Mouse (Mus musculus) forebrain, embryonic 12.5 days (tissue): ENCODE data around the gene Lsamp. TPM values are rescaled to one million over a fixed set of nuclear protein-coding genes. Genes with fewer than 3 reads are reported as not detected.

Source experiments
- ATAC-seq: fragments of 200-750 bp; cut with Nextera tagmentation; 2 replicates; pipeline ENCODE4 v1.8.0; 2017; ENCODE audit warnings: moderate TSS enrichment; ENCODE audit not compliant: low FRiP score
- H3K27ac ChIP-seq: fragments of 300-500 bp; sonication (generic); 2 replicates; pipeline ENCODE4 v1.5.1; 2016; ENCODE audit warnings: mild to moderate bottlenecking
- H3K27me3 ChIP-seq: fragments of 300-500 bp; sonication (generic); 2 replicates; pipeline ENCODE4 v1.6.1; 2016; ENCODE audit warnings: mild to moderate bottlenecking
- H3K36me3 ChIP-seq: fragments of 300-500 bp; sonication (generic); replicated peaks from 2 replicates; pipeline ENCODE4 v1.6.1; 2016; ENCODE audit warnings: mild to moderate bottlenecking
- H3K4me1 ChIP-seq: fragments of 300-500 bp; sonication (generic); 2 replicates; pipeline ENCODE4 v1.6.1; 2016
- H3K4me2 ChIP-seq: fragments of 300-500 bp; sonication (generic); 2 replicates; pipeline ENCODE4 v1.6.1; 2016; ENCODE audit warnings: mild to moderate bottlenecking, moderate library complexity
- H3K4me3 ChIP-seq: fragments of 300-500 bp; sonication (generic); replicated peaks from 2 replicates; pipeline ENCODE4 v1.5.1; 2016; ENCODE audit warnings: mild to moderate bottlenecking
- H3K9ac ChIP-seq: fragments of 300-500 bp; sonication (generic); 2 replicates; pipeline ENCODE4 v1.6.1; 2016; ENCODE audit warnings: mild to moderate bottlenecking
- H3K9me3 ChIP-seq: fragments of 300-500 bp; sonication (generic); 2 replicates; pipeline ENCODE4 v1.6.1; 2016
- WGBS: fragments of 180-500 bp; shearing (Covaris S2); methylation state at CpG from one replicate; pipeline ENCODE4 v1.1.7; 2016; 5-methylcytosine and 5-hydroxymethylcytosine counted together
- polyA plus RNA-seq: library from polyadenylated mRNA; unstranded; fragments of >200 nt; fragmentation: Nextera tagmentation; extraction: Ambion mirVana; gene quantifications from 2 replicates; pipeline ENCODE4 v1.2.1, GENCODE M21; 2016

Lsamp gene
- polyA plus RNA-seq, 1 experiment from 2014 or later: 24.6 TPM

DNA sequence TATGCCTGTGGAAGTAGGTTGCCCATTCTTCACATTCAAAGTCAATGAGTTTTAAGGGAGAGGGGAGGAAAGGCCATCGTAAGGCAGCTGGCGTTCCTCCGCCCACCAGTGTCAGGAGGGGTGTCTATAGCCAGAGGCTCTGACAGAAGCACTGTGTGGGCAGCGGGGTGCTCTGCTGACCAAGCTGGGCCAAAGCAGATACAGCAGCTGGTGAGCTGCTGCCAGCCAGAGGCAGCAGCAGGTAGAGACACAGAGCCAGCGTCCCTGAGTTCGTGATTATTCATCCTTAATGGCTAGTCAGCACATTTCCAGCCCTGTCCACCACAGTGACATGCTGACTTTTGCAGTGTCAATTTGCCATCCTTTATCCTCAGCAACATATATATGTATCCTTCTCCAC lies 2163.0 kb downstream of the Lsamp start:
- ATAC-seq: no peak
- WGBS: 60% methylated on average over 6 of the region's 6 CpGs
- no peaks in the 10 kb centered on the region for H3K36me3 ChIP-seq
- no peak overlapping the region for H3K9ac ChIP-seq
- H3K27me3 ChIP-seq: no peaks in the 10 kb centered on the region
- H3K27ac ChIP-seq: no peak overlapping the region
- H3K4me1 ChIP-seq: peaks cover 6% of the 10 kb centered on the region; the same call in 1 of the 2 replicates
- no peak overlapping the region for H3K4me2 ChIP-seq
- no peak overlapping the region for H3K4me3 ChIP-seq
- no peaks in the 10 kb centered on the region for H3K9me3 ChIP-seq

DNA sequence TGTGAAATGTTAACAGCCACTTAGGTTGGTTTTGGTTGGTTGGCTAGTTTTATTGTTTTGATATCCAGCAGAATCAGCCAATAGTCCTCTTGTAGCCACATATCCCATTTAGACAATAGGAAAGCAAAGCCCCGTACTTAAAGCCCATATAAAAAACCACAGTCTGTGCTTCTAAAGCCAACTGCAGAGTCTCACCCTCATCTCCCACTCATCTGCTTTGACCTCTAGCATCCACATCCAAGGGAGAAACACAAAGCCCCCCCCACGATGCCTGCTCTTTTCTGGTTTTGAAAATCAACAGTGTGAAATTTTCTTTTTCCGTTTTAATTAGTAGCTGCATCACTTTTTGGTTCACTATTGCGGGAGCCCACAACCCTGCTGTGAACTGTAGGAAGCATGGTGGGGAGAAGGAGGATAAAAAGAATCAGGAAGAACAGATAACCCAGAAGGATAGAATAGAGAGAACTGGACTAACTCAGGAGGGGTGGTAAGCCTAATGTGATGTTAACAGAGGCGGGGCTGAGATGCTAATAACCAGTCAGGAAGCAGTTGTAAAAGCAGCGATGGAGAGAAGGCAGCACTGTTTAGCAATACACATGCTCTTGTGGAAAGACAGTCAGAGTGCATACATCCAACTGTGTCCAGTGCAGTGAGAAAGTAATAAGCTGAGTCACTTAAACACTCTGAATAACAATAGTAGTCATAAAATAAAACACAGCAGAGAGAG lies 2165.2 kb downstream of the Lsamp start:
- ATAC-seq: no peak
- 18% methylated on average over 6 of the region's 6 CpGs for WGBS
- H3K9me3 ChIP-seq: no peaks in the 10 kb centered on the region
- H3K27ac ChIP-seq: no peak overlapping the region
- H3K36me3 ChIP-seq: no peaks in the 10 kb centered on the region
- no peak overlapping the region for H3K4me3 ChIP-seq
- H3K4me1 ChIP-seq: peaks cover 6% of the 10 kb centered on the region; the same call in 1 of the 2 replicates
- no peak overlapping the region for H3K4me2 ChIP-seq
- H3K27me3 ChIP-seq: no peaks in the 10 kb centered on the region
- no peak overlapping the region for H3K9ac ChIP-seq

DNA sequence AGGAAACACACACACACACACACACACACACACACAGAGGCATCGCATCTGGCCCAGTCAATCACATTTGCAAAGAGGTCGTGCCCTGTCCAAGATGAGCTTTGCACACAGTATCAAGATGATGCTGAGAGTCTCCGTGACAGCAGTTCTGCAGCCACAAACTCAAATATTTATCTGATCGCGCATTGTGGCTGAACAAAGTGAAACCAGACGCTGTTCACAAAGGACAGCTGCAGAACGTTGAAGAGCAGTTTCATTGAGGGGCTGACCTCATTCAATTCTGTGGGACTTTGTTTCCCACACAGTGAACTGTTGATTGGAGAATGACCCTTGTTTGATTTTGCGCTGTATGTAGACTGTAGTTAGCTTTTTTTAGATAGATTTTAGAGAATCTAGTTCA lies 2168.5 kb downstream of the Lsamp start:
- Histone ChIP-seq H3K4me2 (no peak overlapping the region), H3K9me3 (no peaks in the 10 kb centered on the region), H3K4me3 (no peak overlapping the region), H3K9ac (no peak overlapping the region), H3K36me3 (no peaks in the 10 kb centered on the region), H3K4me1 (peaks cover 6% of the 10 kb centered on the region; the same call in 1 of the 2 replicates), H3K27me3 (no peaks in the 10 kb centered on the region), H3K27ac (no peak overlapping the region)
- 61% methylated on average over 8 of the region's 8 CpGs for WGBS
- ATAC-seq: no peak

- Histone ChIP-seq H3K9me3 (no peaks in the 10 kb centered on the region), H3K4me3 (no peak overlapping the region), H3K36me3 (no peaks in the 10 kb centered on the region), H3K4me2 (no peak overlapping the region), H3K27ac (no peak overlapping the region), H3K27me3 (no peaks in the 10 kb centered on the region), H3K9ac (no peak overlapping the region), H3K4me1 (no peaks in the 10 kb centered on the region)
- WGBS: 82% methylated on average over 9 of the region's 9 CpGs
- ATAC-seq: no peak
Measured at GRCm38 (mm10) chr16:42157816-42158215, 2173.7 kb downstream of the Lsamp start.

DNA sequence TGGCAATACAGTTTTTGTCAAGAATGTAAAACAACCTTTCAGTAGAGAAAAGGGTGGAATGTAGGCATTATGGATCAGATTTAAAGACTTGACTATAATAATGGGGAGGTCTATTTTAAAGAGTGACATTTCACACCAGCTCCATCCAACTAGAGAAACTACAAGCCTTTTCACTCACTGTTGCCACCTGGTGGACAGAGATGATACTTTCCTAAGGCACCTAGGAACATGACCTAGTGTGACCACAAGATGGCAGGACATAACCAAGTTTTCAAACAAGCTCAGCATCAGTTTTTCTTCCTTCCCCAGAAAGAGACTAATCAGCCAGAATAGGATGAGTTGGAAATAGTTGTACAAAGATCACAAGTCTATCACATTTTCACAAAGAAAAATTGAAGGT lies 2180.8 kb downstream of the Lsamp start:
- Histone ChIP-seq H3K27me3 (no peaks in the 10 kb centered on the region), H3K36me3 (no peaks in the 10 kb centered on the region), H3K9ac (no peak overlapping the region), H3K4me3 (no peak overlapping the region), H3K9me3 (no peaks in the 10 kb centered on the region), H3K4me1 (no peaks in the 10 kb centered on the region), H3K27ac (no peak overlapping the region), H3K4me2 (no peak overlapping the region)
- peak; percentile 74; the same call in 1 of the 2 replicates for ATAC-seq

DNA sequence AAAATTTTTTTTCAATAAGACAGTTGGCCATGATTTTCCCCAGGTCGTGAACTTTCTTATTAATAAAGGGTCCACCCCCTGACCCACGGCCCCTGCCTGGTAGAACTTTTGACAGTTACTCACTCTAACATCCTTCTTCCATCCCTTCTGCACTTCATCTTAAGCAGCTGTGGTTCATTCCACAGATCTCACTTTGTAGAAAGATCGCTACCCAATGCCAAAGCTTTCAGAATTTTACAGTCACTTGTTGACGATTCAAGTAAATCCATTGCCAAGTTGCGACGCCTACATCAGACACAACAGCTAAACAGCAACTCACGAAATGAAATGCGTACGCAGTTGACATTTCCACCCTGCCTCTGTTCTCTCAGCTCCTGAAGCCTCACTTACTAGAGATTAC lies 2184.1 kb downstream of the Lsamp start:
- no peaks in the 10 kb centered on the region for H3K9me3 ChIP-seq
- no peaks in the 10 kb centered on the region for H3K4me1 ChIP-seq
- no peak overlapping the region for H3K4me2 ChIP-seq
- no peak overlapping the region for H3K9ac ChIP-seq
- H3K27me3 ChIP-seq: no peaks in the 10 kb centered on the region
- ATAC-seq: no peak
- H3K27ac ChIP-seq: no peak overlapping the region
- no peak overlapping the region for H3K4me3 ChIP-seq
- no peaks in the 10 kb centered on the region for H3K36me3 ChIP-seq
- 90% methylated on average over 9 of the region's 9 CpGs for WGBS

DNA sequence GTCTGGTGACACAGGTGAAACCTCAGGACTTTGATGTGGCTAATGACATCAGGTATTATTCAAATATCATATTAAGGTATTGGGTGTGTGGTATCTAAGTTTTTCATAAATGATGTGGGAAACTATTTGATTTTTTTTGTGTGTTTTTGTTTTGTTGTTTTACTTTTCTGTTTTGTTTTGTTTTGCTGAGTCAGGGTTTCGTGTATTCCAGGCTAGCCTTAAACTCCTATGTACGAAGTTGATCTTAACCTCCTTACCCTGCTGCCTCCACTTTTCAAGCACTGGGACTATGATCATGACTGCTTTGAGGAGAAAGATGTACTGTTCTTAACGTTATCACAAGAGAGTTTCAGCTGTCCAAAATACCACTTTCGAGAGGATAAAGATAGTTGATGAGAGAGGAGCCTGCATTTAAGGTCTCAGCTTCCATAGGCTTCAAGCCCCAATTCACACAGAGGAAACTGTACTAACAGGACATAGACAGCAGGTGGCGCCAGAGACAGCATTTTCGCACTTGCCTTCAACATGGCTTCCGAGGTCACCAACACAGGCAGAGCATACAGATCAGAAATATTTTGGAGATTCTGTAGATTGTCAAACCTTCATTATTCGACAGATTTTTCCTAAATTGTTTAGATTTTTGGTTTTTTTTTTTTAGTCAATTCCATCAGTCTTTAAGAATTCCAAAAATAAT lies 2185.4 kb downstream of the Lsamp start:
- Histone ChIP-seq H3K4me1 (no peaks in the 10 kb centered on the region), H3K36me3 (no peaks in the 10 kb centered on the region), H3K27ac (no peak overlapping the region), H3K9me3 (no peaks in the 10 kb centered on the region), H3K9ac (no peak overlapping the region), H3K27me3 (no peaks in the 10 kb centered on the region), H3K4me3 (no peak overlapping the region), H3K4me2 (no peak overlapping the region)
- WGBS: 26% methylated on average over 8 of the region's 8 CpGs
- peak; percentile 70; the same call in 1 of the 2 replicates for ATAC-seq

GRCm38 (mm10) chr16:42172476-42172875 lies 2188.3 kb downstream of the Lsamp start:
- no peaks in the 10 kb centered on the region for H3K4me1 ChIP-seq

DNA sequence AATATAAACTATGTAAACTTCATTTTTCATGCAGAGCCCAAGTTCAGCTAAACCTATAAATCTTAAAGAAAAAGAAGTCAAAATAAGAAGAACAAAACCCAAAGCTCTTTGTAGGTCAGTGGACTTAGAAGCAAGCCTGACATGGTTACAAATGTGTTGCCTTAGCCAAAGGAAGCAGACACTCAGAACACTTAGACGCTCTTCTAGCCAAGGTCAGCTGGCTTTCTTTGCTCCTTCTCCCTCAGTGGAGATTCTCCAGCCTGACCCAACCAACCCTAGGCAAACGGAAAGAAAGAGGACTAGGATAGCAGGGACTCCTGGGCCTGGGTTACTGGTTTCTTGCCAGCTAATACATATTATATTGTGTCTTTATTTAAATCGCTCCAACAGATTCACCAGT lies 2194.7 kb downstream of the Lsamp start:
- Histone ChIP-seq H3K4me3 (no peak overlapping the region), H3K4me2 (no peak overlapping the region), H3K4me1 (no peaks in the 10 kb centered on the region), H3K36me3 (no peaks in the 10 kb centered on the region), H3K9ac (no peak overlapping the region), H3K27me3 (no peaks in the 10 kb centered on the region), H3K27ac (no peak overlapping the region), H3K9me3 (no peaks in the 10 kb centered on the region)
- ATAC-seq: no peak
- WGBS: 73% methylated on average over 3 of the region's 3 CpGs

More at GRCm38 (mm10) chr16:42172476-42172875, 2188.3 kb downstream of the Lsamp start:
- H3K9ac ChIP-seq: no peak overlapping the region
- H3K27me3 ChIP-seq: no peaks in the 10 kb centered on the region
- no peaks in the 10 kb centered on the region for H3K36me3 ChIP-seq
- H3K4me2 ChIP-seq: no peak overlapping the region
- H3K27ac ChIP-seq: no peak overlapping the region
- ATAC-seq: no peak
- H3K9me3 ChIP-seq: no peaks in the 10 kb centered on the region
- no peak overlapping the region for H3K4me3 ChIP-seq
- 30% methylated on average over 11 of the region's 11 CpGs for WGBS

DNA sequence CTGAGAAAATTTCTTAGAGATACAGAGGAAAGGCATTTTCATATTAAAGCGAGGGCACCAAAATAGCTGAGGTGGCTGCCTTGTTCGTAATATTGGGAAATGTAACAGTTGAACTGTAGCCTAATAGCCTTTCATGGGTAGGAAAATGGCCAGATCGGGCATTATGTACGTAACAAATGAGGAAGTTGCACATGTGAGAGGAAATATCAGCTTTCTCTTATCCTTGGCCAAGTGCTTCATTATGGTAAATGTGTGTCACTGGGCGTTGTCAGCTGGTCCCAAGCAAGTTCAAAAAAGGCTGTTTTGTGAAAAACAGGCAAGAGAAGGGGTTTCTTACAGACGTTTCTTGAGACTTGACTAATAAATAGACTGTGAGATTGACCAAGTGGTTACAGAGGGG lies 2195.9 kb downstream of the Lsamp start:
- Histone ChIP-seq H3K4me1 (no peaks in the 10 kb centered on the region), H3K36me3 (no peaks in the 10 kb centered on the region), H3K27ac (no peak overlapping the region), H3K27me3 (no peaks in the 10 kb centered on the region), H3K9me3 (no peaks in the 10 kb centered on the region), H3K4me2 (no peak overlapping the region), H3K9ac (no peak overlapping the region), H3K4me3 (no peak overlapping the region)
- 83% methylated on average over 6 of the region's 6 CpGs for WGBS
- ATAC-seq: no peak

- Histone ChIP-seq H3K4me1 (no peaks in the 10 kb centered on the region), H3K36me3 (no peaks in the 10 kb centered on the region), H3K27me3 (no peaks in the 10 kb centered on the region), H3K27ac (no peak overlapping the region), H3K9me3 (no peaks in the 10 kb centered on the region), H3K9ac (no peak overlapping the region), H3K4me2 (no peak overlapping the region), H3K4me3 (no peak overlapping the region)
- ATAC-seq: no peak
- WGBS: 95% methylated on average over 11 of the region's 11 CpGs
Measured at GRCm38 (mm10) chr16:42180473-42180872, 2196.3 kb downstream of the Lsamp start.

DNA sequence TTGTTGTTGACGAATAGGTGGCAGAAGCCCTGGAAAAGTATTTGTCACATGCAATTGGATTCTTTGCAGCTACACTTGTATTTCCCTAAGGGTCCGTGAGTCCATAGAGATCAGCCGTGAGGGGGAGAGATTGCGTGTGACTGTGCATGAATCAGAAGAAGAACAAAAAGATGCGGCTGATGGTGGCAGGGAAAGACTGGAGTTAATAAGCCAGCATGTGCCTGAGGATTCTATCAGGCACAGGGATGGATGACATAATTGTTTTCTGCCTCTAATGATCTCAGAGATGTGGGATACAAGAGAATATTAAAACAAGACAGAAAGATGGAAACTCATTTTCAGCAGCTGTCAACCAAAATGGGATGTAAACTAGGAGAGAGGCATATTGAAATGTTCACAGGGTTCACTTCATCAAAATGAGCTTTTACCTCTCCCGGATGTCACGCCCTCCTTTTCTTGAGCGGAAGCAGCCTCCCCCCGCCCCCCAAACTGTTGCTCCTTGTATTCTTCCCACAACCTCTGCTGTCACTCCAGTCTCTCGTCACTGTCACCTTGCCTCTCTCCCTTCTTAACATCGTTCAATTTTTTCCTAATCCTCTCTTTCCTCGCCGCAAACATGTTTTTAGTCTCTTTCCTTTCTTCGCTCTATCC lies 2205.4 kb downstream of the Lsamp start:
- Histone ChIP-seq H3K4me1 (peaks cover 9% of the 10 kb centered on the region), H3K27ac (peak overlapping the region; percentile 95), H3K27me3 (0 out of 2 replicates have a peak, but pooled peaks cover 3% of the 10 kb centered on the region), H3K4me2 (peak overlapping the region; percentile 75), H3K9me3 (no peaks in the 10 kb centered on the region), H3K4me3 (peak overlapping the region; percentile 52), H3K36me3 (no peaks in the 10 kb centered on the region), H3K9ac (peak overlapping the region; percentile 77)
- peak; percentile 51 for ATAC-seq
- WGBS: 29% methylated on average over 14 of the region's 14 CpGs
